Mouse (Mus musculus): ENCODE data around the gene Tfrc. TPM values are rescaled to one million over a fixed set of nuclear protein-coding genes. Genes with fewer than 3 reads are reported as not detected.
A peak's percentile ranks its signal among the peaks of the same experiment; 100 is the strongest.

Tfrc gene
- polyA plus RNA-seq, 1 experiment from 2014 or later, result 62.0 TPM

- ATAC-seq (ENCODE audit: low FRiP score, low TSS enrichment), result peak; percentile 64; the same call in 1 of the 2 replicates
- peak overlapping the region; percentile 66; the same call in 1 of the 2 replicates for H3K27ac ChIP-seq (ENCODE audit: low read depth, low read length)
- no peaks in the 10 kb centered on the region for H3K9me3 ChIP-seq (ENCODE audit: control insufficient read depth, low read length)
- no peaks in the 10 kb centered on the region for H3K27me3 ChIP-seq (ENCODE audit: control insufficient read depth, insufficient read depth, low read length)
- no peak overlapping the region for H3K4me3 ChIP-seq (ENCODE audit: low read length)
- H3K4me2 ChIP-seq (replicated peaks; ENCODE audit: low read depth, low read length), result peak overlapping the region; percentile 5
- 14% methylated on average over 10 of the region's 10 CpGs for WGBS
- H3K9ac ChIP-seq (ENCODE audit: low read depth, low read length), result peak overlapping the region; percentile 12
- peaks cover 3% of the 10 kb centered on the region; the same call in 1 of the 2 replicates for H3K36me3 ChIP-seq (ENCODE audit: control insufficient read depth, insufficient read depth, low read length)
- peaks cover 54% of the 10 kb centered on the region for H3K4me1 ChIP-seq (ENCODE audit: control insufficient read depth, insufficient read depth, low read length)
These were observed 52.0 kb downstream of the Tfrc start for GRCm38 (mm10) chr16:32660557-32661321.

DNA sequence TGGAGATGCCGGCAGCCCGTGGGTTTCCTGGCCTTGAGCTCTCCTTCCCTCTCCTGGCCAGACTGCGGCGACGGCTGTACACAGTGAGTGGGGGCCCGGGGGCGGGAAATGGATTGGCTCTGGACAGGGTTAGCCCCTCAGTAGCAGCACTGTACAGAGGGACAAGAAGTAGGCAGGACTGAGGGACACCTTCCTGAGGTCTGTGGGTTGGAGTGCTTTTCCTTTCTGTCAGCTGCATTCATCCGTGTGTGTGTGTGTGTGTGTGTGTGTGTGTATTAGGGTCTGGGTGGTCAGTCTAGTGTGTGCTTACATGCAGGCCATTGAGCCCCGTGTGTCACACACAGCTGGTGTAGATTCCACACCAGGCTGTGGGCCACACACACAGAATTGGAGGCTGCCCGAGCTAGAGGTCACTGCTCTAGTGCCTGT, 52.8 kb downstream of the Tfrc start:
- peak overlapping the region; percentile 66; the same call in 1 of the 2 replicates for H3K27ac ChIP-seq (ENCODE audit: low read depth, low read length)
- H3K4me2 ChIP-seq (replicated peaks; ENCODE audit: low read depth, low read length), result peak overlapping the region; percentile 5
- H3K27me3 ChIP-seq (ENCODE audit: control insufficient read depth, insufficient read depth, low read length), result no peaks in the 10 kb centered on the region
- no peaks in the 10 kb centered on the region for H3K9me3 ChIP-seq (ENCODE audit: control insufficient read depth, low read length)
- peak; percentile 11; the same call in 1 of the 2 replicates for ATAC-seq (ENCODE audit: low FRiP score, low TSS enrichment)
- peaks cover 57% of the 10 kb centered on the region for H3K4me1 ChIP-seq (ENCODE audit: control insufficient read depth, insufficient read depth, low read length)
- 43% methylated on average over 10 of the region's 10 CpGs for WGBS
- no peak overlapping the region for H3K4me3 ChIP-seq (ENCODE audit: low read length)
- H3K9ac ChIP-seq (ENCODE audit: low read depth, low read length), result peak overlapping the region; percentile 2; the same call in 1 of the 2 replicates
- H3K36me3 ChIP-seq (ENCODE audit: control insufficient read depth, insufficient read depth, low read length), result peaks cover 3% of the 10 kb centered on the region; the same call in 1 of the 2 replicates

DNA sequence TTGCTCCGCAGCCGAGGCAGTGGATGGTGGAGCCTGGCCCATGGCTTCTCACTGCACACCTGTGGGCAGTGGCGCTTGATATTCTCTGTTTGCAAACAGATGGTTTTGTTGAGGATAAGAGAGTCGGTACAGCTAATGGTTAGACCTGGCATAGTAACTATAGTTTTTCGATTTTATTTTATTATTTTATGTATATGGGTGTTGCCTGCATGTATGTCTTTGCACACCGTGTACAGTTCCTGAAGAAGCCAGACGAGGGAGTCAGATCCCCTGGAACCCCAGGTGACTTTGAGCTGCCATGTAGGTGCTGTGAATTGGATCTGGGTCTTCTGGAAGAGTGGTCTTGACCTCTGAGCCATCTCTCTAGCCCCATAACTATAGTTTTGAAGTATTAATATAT, 53.7 kb downstream of the Tfrc start:
- Histone ChIP-seq H3K9me3 (ENCODE audit: control insufficient read depth, low read length) (no peaks in the 10 kb centered on the region), H3K36me3 (ENCODE audit: control insufficient read depth, insufficient read depth, low read length) (peaks cover 3% of the 10 kb centered on the region; the same call in 1 of the 2 replicates), H3K4me3 (ENCODE audit: low read length) (no peak overlapping the region), H3K27ac (ENCODE audit: low read depth, low read length) (0 out of 2 replicates have a peak overlapping the region, but pooled peaks have one; percentile 66), H3K4me2 (replicated peaks; ENCODE audit: low read depth, low read length) (peak overlapping the region; percentile 5; the same call in 1 of the 2 replicates), H3K27me3 (ENCODE audit: control insufficient read depth, insufficient read depth, low read length) (no peaks in the 10 kb centered on the region), H3K4me1 (ENCODE audit: control insufficient read depth, insufficient read depth, low read length) (peaks cover 51% of the 10 kb centered on the region), H3K9ac (ENCODE audit: low read depth, low read length) (peak overlapping the region; percentile 2; the same call in 1 of the 2 replicates)
- WGBS, result 91% methylated on average over 7 of the region's 7 CpGs
- ATAC-seq (ENCODE audit: low FRiP score, low TSS enrichment), result no peak

GRCm38 (mm10) chr16:32663231-32663858, 54.6 kb downstream of the Tfrc start:
- Histone ChIP-seq H3K4me3 (ENCODE audit: low read length) (no peak overlapping the region), H3K27me3 (ENCODE audit: control insufficient read depth, insufficient read depth, low read length) (no peaks in the 10 kb centered on the region), H3K27ac (ENCODE audit: low read depth, low read length) (no peak overlapping the region), H3K9ac (ENCODE audit: low read depth, low read length) (no peak overlapping the region), H3K4me1 (ENCODE audit: control insufficient read depth, insufficient read depth, low read length) (peaks cover 49% of the 10 kb centered on the region), H3K9me3 (ENCODE audit: control insufficient read depth, low read length) (no peaks in the 10 kb centered on the region), H3K36me3 (ENCODE audit: control insufficient read depth, insufficient read depth, low read length) (peaks cover 3% of the 10 kb centered on the region; the same call in 1 of the 2 replicates), H3K4me2 (replicated peaks; ENCODE audit: low read depth, low read length) (no peak overlapping the region)
- no peak for ATAC-seq (ENCODE audit: low FRiP score, low TSS enrichment)
- 80% methylated on average over 9 of the region's 9 CpGs for WGBS

- no peaks in the 10 kb centered on the region for H3K9me3 ChIP-seq (ENCODE audit: control insufficient read depth, low read length)
- ATAC-seq (ENCODE audit: low FRiP score, low TSS enrichment), result no peak
- no peak overlapping the region for H3K9ac ChIP-seq (ENCODE audit: low read depth, low read length)
- H3K4me1 ChIP-seq (ENCODE audit: control insufficient read depth, insufficient read depth, low read length), result peaks cover 40% of the 10 kb centered on the region
- H3K27me3 ChIP-seq (ENCODE audit: control insufficient read depth, insufficient read depth, low read length), result no peaks in the 10 kb centered on the region
- 91% methylated on average over 2 of the region's 2 CpGs for WGBS
- peaks cover 7% of the 10 kb centered on the region; the same call in 1 of the 2 replicates for H3K36me3 ChIP-seq (ENCODE audit: control insufficient read depth, insufficient read depth, low read length)
- H3K27ac ChIP-seq (ENCODE audit: low read depth, low read length), result no peak overlapping the region
- no peak overlapping the region for H3K4me2 ChIP-seq (replicated peaks; ENCODE audit: low read depth, low read length)
- no peak overlapping the region for H3K4me3 ChIP-seq (ENCODE audit: low read length)
These were observed 55.5 kb downstream of the Tfrc start for GRCm38 (mm10) chr16:32664211-32664610.

- 65% methylated on average over 11 of the region's 11 CpGs for WGBS
- ATAC-seq (ENCODE audit: low FRiP score, low TSS enrichment), result no peak
- H3K4me3 ChIP-seq (ENCODE audit: low read length), result no peak overlapping the region
- peaks cover 26% of the 10 kb centered on the region; the same call in 1 of the 2 replicates for H3K36me3 ChIP-seq (ENCODE audit: control insufficient read depth, insufficient read depth, low read length)
- no peaks in the 10 kb centered on the region for H3K27me3 ChIP-seq (ENCODE audit: control insufficient read depth, insufficient read depth, low read length)
- peak overlapping the region; percentile 44 for H3K27ac ChIP-seq (ENCODE audit: low read depth, low read length)
- no peaks in the 10 kb centered on the region for H3K9me3 ChIP-seq (ENCODE audit: control insufficient read depth, low read length)
- peaks cover 22% of the 10 kb centered on the region for H3K4me1 ChIP-seq (ENCODE audit: control insufficient read depth, insufficient read depth, low read length)
- H3K4me2 ChIP-seq (replicated peaks; ENCODE audit: low read depth, low read length), result no peak overlapping the region
- no peak overlapping the region for H3K9ac ChIP-seq (ENCODE audit: low read depth, low read length)
These were observed 57.3 kb downstream of the Tfrc start for GRCm38 (mm10) chr16:32665851-32666665.

- Histone ChIP-seq H3K27ac (ENCODE audit: low read depth, low read length) (peak overlapping the region; percentile 30; the same call in 1 of the 2 replicates), H3K9me3 (ENCODE audit: control insufficient read depth, low read length) (no peaks in the 10 kb centered on the region), H3K4me1 (ENCODE audit: control insufficient read depth, insufficient read depth, low read length) (peaks cover 14% of the 10 kb centered on the region), H3K4me2 (replicated peaks; ENCODE audit: low read depth, low read length) (no peak overlapping the region), H3K9ac (ENCODE audit: low read depth, low read length) (no peak overlapping the region), H3K4me3 (ENCODE audit: low read length) (no peak overlapping the region), H3K27me3 (ENCODE audit: control insufficient read depth, insufficient read depth, low read length) (no peaks in the 10 kb centered on the region), H3K36me3 (ENCODE audit: control insufficient read depth, insufficient read depth, low read length) (peaks cover 33% of the 10 kb centered on the region; the same call in 1 of the 2 replicates)
- no peak for ATAC-seq (ENCODE audit: low FRiP score, low TSS enrichment)
- 81% methylated on average over 9 of the region's 9 CpGs for WGBS
These were observed 58.2 kb downstream of the Tfrc start for GRCm38 (mm10) chr16:32666671-32667551.

- no peaks in the 10 kb centered on the region for H3K27me3 ChIP-seq (ENCODE audit: control insufficient read depth, insufficient read depth, low read length)
- H3K4me2 ChIP-seq (replicated peaks; ENCODE audit: low read depth, low read length), result no peak overlapping the region
- H3K4me3 ChIP-seq (ENCODE audit: low read length), result no peak overlapping the region
- WGBS, result 63% methylated on average over 3 of the region's 3 CpGs
- ATAC-seq (ENCODE audit: low FRiP score, low TSS enrichment), result no peak
- H3K9ac ChIP-seq (ENCODE audit: low read depth, low read length), result no peak overlapping the region
- peaks cover 9% of the 10 kb centered on the region; the same call in 1 of the 2 replicates for H3K4me1 ChIP-seq (ENCODE audit: control insufficient read depth, insufficient read depth, low read length)
- no peaks in the 10 kb centered on the region for H3K9me3 ChIP-seq (ENCODE audit: control insufficient read depth, low read length)
- H3K36me3 ChIP-seq (ENCODE audit: control insufficient read depth, insufficient read depth, low read length), result peaks cover 39% of the 10 kb centered on the region; the same call in 1 of the 2 replicates
- no peak overlapping the region for H3K27ac ChIP-seq (ENCODE audit: low read depth, low read length)
These were observed 58.8 kb downstream of the Tfrc start for GRCm38 (mm10) chr16:32667552-32667872.

All from kidney, embryonic 14.5 days (tissue).